Mouse (Mus musculus) lung, embryonic 16.5 days (tissue): Measurements from ENCODE around the gene Abcc10. TPM values are rescaled to one million over a fixed set of nuclear protein-coding genes. Genes with fewer than 3 reads are reported as not detected.

Source experiments
- ATAC-seq: fragments of 200-750 bp; cut with Nextera tagmentation; 2 replicates; pipeline ENCODE4 v1.8.0; 2017; ENCODE audit warnings: low read depth, mild to moderate bottlenecking, moderate library complexity
- H3K27ac ChIP-seq: fragments of 300-500 bp; sonication (generic); 2 replicates; pipeline ENCODE4 v1.5.1; 2014; ENCODE audit warnings: mild to moderate bottlenecking, control low read depth, low read length
- H3K27me3 ChIP-seq: fragments of 300-500 bp; sonication (generic); 2 replicates; pipeline ENCODE4 v1.6.1; 2014; ENCODE audit warnings: low read depth, low read length, mixed read lengths; ENCODE audit not compliant: control insufficient read depth, insufficient read depth
- H3K36me3 ChIP-seq: fragments of 300-500 bp; sonication (generic); 2 replicates; pipeline ENCODE4 v1.6.1; 2014; ENCODE audit warnings: low read length; ENCODE audit not compliant: control insufficient read depth, insufficient read depth
- H3K4me1 ChIP-seq: fragments of 300-500 bp; sonication (generic); replicated peaks from 2 replicates; pipeline ENCODE4 v1.6.1; 2014; ENCODE audit warnings: low read length, mixed read lengths; ENCODE audit not compliant: control insufficient read depth, insufficient read depth
- H3K4me2 ChIP-seq: fragments of 300-500 bp; sonication (generic); 2 replicates; pipeline ENCODE4 v1.6.1; 2014; ENCODE audit warnings: low read depth, low read length, control low read depth
- H3K4me3 ChIP-seq: fragments of 300-500 bp; sonication (generic); 2 replicates; pipeline ENCODE4 v1.5.1; 2014; ENCODE audit warnings: mild to moderate bottlenecking, low read length, control low read depth
- H3K9ac ChIP-seq: fragments of 300-500 bp; sonication (generic); 2 replicates; pipeline ENCODE4 v1.6.1; 2014; ENCODE audit warnings: low read length, control low read depth
- H3K9me3 ChIP-seq: fragments of 300-500 bp; sonication (generic); 2 replicates; pipeline ENCODE4 v1.6.1; 2016; ENCODE audit warnings: low read length; ENCODE audit not compliant: control insufficient read depth
- WGBS: fragments of 180-500 bp; shearing (Covaris S2); extraction: QIAGEN DNeasy Blood & Tissue Kit; methylation state at CpG from one replicate; pipeline ENCODE4 v1.1.7; 2014; 5-methylcytosine and 5-hydroxymethylcytosine counted together
- polyA plus RNA-seq: library from polyadenylated mRNA; unstranded; fragments of >200 nt; fragmentation: Nextera tagmentation; extraction: Ambion mirVana; gene quantifications from 2 replicates; pipeline ENCODE4 v1.2.1, GENCODE M21; 2015

Abcc10 gene
- polyA plus RNA-seq, 1 experiment from 2014 or later = 5.5 TPM

DNA sequence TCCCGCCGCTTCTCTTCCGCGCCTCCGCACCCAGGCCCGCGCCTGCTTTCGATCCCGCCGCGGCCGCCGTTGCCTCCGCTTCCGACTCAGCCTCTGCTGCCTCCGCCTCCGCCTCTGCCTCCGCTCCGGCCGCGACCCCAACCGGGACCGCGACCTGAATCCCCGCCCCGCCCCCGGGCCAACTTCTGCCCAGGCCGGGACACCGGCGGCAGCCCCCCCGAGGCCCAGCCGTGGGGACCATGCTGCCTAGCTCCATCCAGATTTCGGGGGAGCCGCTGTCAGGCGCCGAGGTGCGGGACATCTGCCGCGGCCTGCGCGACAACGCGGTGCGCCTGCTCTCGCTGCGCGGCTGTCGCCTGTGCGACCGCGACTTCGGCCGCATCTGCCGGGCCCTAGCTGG lies 74.0 kb downstream of the Abcc10 start:
- ATAC-seq = peak; percentile 43
- Histone ChIP-seq H3K9ac (peak overlapping the region; percentile 66), H3K27me3 (peaks cover 16% of the 10 kb centered on the region), H3K4me3 (peak overlapping the region; percentile 71), H3K36me3 (peaks cover 40% of the 10 kb centered on the region), H3K4me1 (peaks cover 7% of the 10 kb centered on the region), H3K4me2 (peak overlapping the region; percentile 100), H3K9me3 (peaks cover 5% of the 10 kb centered on the region; the same call in 1 of the 2 replicates), H3K27ac (no peak overlapping the region)
- WGBS = under 1% methylated on average over 48 of the region's 54 CpGs

DNA sequence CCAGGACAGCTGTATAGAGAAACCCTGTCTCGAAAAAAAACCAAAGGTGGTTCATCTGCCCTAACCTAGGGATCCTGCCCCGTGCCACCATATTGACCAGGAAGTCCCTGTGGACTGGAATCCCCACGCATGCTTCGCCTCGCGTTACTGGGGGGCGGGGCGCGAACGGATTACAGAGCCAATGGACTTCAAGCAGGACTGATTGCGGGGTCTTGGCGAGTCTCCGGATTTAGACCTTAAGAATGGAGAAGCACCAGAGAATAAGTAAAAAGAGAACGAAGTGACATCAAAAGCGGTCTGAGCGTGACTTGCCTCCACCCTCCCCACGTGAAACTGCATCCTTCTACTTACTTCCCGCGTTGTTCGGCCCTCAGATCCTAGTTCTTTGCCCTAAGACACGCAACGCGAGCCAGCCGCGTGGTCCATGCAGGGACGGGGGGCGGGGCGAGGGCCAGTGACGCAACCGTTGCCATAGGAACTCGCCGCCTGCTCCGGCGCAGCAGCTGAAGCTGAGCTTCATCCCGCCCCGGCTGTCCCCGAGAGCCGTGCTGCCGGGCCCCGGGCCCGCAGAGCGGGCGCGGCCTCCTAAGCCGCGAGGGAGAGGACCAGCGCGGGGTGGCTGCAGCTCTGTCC lies 74.6 kb downstream of the Abcc10 start, which contains the start of gene Lrrc73:
Gene Lrrc73, plus strand, starts transcription at position 80 of the 633 bp plus-strand sequence.
- Histone ChIP-seq H3K9me3 (peaks cover 5% of the 10 kb centered on the region; the same call in 1 of the 2 replicates), H3K36me3 (peaks cover 35% of the 10 kb centered on the region), H3K27me3 (peaks cover 16% of the 10 kb centered on the region), H3K9ac (peak within 1 kb of the TSS; percentile 66), H3K4me3 (peak within 1 kb of the TSS; percentile 71), H3K4me1 (peaks cover 12% of the 10 kb centered on the region), H3K4me2 (peak within 1 kb of the TSS; percentile 100), H3K27ac (no peak within 1 kb of the TSS)
- 2% methylated on average over 41 of the region's 48 CpGs for WGBS
- peak; percentile 87 for ATAC-seq

Other genes with a start within 250 kb of the Abcc10 start
- 134 and 138 TPM in 2 replicates for gene Mrps18a, start 217.4 kb downstream of the Abcc10 start, polyA plus RNA-seq
- gene Rsph9, start 184.1 kb downstream of the Abcc10 start, polyA plus RNA-seq = 23.7 and 26.8 TPM in 2 replicates
- 55.5 and 57.1 TPM in 2 replicates for gene Mad2l1bp, start 174.8 kb downstream of the Abcc10 start, polyA plus RNA-seq
- 50.3 and 55.0 TPM in 2 replicates for gene Gtpbp2, start 167.3 kb downstream of the Abcc10 start, polyA plus RNA-seq
- 24.1 and 26.0 TPM in 2 replicates for gene Polh, start 125.7 kb downstream of the Abcc10 start, polyA plus RNA-seq
- 31.2 and 33.8 TPM in 2 replicates for gene Xpo5, start 125.6 kb downstream of the Abcc10 start, polyA plus RNA-seq
- 90.6 and 91.2 TPM in 2 replicates for gene Polr1c, start 80.3 kb downstream of the Abcc10 start, polyA plus RNA-seq
- gene Yipf3, start 80.3 kb downstream of the Abcc10 start, polyA plus RNA-seq = 114 and 120 TPM in 2 replicates
- gene Lrrc73, start 74.8 kb downstream of the Abcc10 start, polyA plus RNA-seq = 0.69 and 0.93 TPM in 2 replicates
- 39.1 and 40.8 TPM in 2 replicates for gene Tjap1, start 45.3 kb downstream of the Abcc10 start, polyA plus RNA-seq
- 3.1 and 4.0 TPM in 2 replicates for gene Dlk2, start 30.9 kb downstream of the Abcc10 start, polyA plus RNA-seq
- gene Zfp318, start 55.4 kb upstream of the Abcc10 start, polyA plus RNA-seq = 6.0 and 7.0 TPM in 2 replicates
- gene Crip3, start 100.6 kb upstream of the Abcc10 start, polyA plus RNA-seq = 3.3 and 8.2 TPM in 2 replicates
- gene Slc22a7, start 110.1 kb upstream of the Abcc10 start, polyA plus RNA-seq = 0.28 TPM in 1 of 2 replicates, not detected in the other
- 0.03 and 0.05 TPM in 2 replicates for gene Ttbk1, start 159.3 kb upstream of the Abcc10 start, polyA plus RNA-seq
- gene Dnph1, start 168.4 kb upstream of the Abcc10 start, polyA plus RNA-seq = 33.4 and 37.2 TPM in 2 replicates
- gene Cul9, start 218.0 kb upstream of the Abcc10 start, polyA plus RNA-seq = 4.0 and 4.1 TPM in 2 replicates
- gene Srf, start 227.8 kb upstream of the Abcc10 start, polyA plus RNA-seq = 6.1 and 6.5 TPM in 2 replicates